Mouse (Mus musculus): ENCODE data around the gene Rdm1.
A peak's percentile ranks its signal among the peaks of the same experiment; 100 is the strongest.

Rdm1 gene

GRCm38 (mm10) chr11:101658751-101659558 lies 32.0 kb downstream of the Rdm1 start:
- H3K27me3 ChIP-seq (ENCODE audit: control insufficient read depth, insufficient read depth, low read length, poor library complexity, severe bottlenecking), result no peaks in the 10 kb centered on the region
- peak; percentile 92 for DNase-seq (ENCODE audit: low read depth, low spot score)
- no peaks in the 10 kb centered on the region for H3K36me3 ChIP-seq (ENCODE audit: control insufficient read depth, insufficient read depth, low read length, poor library complexity, severe bottlenecking)

GRCm38 (mm10) chr11:101661191-101661590 lies 34.2 kb downstream of the Rdm1 start:
- Histone ChIP-seq H3K27me3 (ENCODE audit: control insufficient read depth, insufficient read depth, low read length, poor library complexity, severe bottlenecking) (no peaks in the 10 kb centered on the region), H3K36me3 (ENCODE audit: control insufficient read depth, insufficient read depth, low read length, poor library complexity, severe bottlenecking) (no peaks in the 10 kb centered on the region)
- DNase-seq (ENCODE audit: low read depth, low spot score), result no peak

GRCm38 (mm10) chr11:101661786-101662185 lies 34.8 kb downstream of the Rdm1 start:
- Histone ChIP-seq H3K36me3 (ENCODE audit: control insufficient read depth, insufficient read depth, low read length, poor library complexity, severe bottlenecking) (no peaks in the 10 kb centered on the region), H3K27me3 (ENCODE audit: control insufficient read depth, insufficient read depth, low read length, poor library complexity, severe bottlenecking) (no peaks in the 10 kb centered on the region)
- DNase-seq (ENCODE audit: low read depth, low spot score), result no peak

- H3K36me3 ChIP-seq (ENCODE audit: control insufficient read depth, insufficient read depth, low read length, poor library complexity, severe bottlenecking), result no peaks in the 10 kb centered on the region
- no peak for DNase-seq (ENCODE audit: low read depth, low spot score)
- H3K27me3 ChIP-seq (ENCODE audit: control insufficient read depth, insufficient read depth, low read length, poor library complexity, severe bottlenecking), result no peaks in the 10 kb centered on the region
These were observed 36.4 kb downstream of the Rdm1 start for GRCm38 (mm10) chr11:101663229-101664027.

GRCm38 (mm10) chr11:101664825-101665635 lies 38.0 kb downstream of the Rdm1 start, which contains the start of gene Arl4d:
Arl4d (plus strand) TSS chr11:101665541.
- Histone ChIP-seq H3K36me3 (ENCODE audit: control insufficient read depth, insufficient read depth, low read length, poor library complexity, severe bottlenecking) (no peaks in the 10 kb centered on the region), H3K27me3 (ENCODE audit: control insufficient read depth, insufficient read depth, low read length, poor library complexity, severe bottlenecking) (no peaks in the 10 kb centered on the region)
- peak; percentile 95 for DNase-seq (ENCODE audit: low read depth, low spot score)

- H3K27me3 ChIP-seq (ENCODE audit: control insufficient read depth, insufficient read depth, low read length, poor library complexity, severe bottlenecking), result no peaks in the 10 kb centered on the region
- no peak for DNase-seq (ENCODE audit: low read depth, low spot score)
- no peaks in the 10 kb centered on the region for H3K36me3 ChIP-seq (ENCODE audit: control insufficient read depth, insufficient read depth, low read length, poor library complexity, severe bottlenecking)
These were observed 38.6 kb downstream of the Rdm1 start for GRCm38 (mm10) chr11:101665636-101665992.

GRCm38 (mm10) chr11:101666626-101667345 lies 39.8 kb downstream of the Rdm1 start:
- no peak for DNase-seq (ENCODE audit: low read depth, low spot score)
- H3K36me3 ChIP-seq (ENCODE audit: control insufficient read depth, insufficient read depth, low read length, poor library complexity, severe bottlenecking), result no peaks in the 10 kb centered on the region
- no peaks in the 10 kb centered on the region for H3K27me3 ChIP-seq (ENCODE audit: control insufficient read depth, insufficient read depth, low read length, poor library complexity, severe bottlenecking)

- Histone ChIP-seq H3K36me3 (ENCODE audit: control insufficient read depth, insufficient read depth, low read length, poor library complexity, severe bottlenecking) (no peaks in the 10 kb centered on the region), H3K27me3 (ENCODE audit: control insufficient read depth, insufficient read depth, low read length, poor library complexity, severe bottlenecking) (no peaks in the 10 kb centered on the region)
- no peak for DNase-seq (ENCODE audit: low read depth, low spot score)
These were observed 41.0 kb downstream of the Rdm1 start for GRCm38 (mm10) chr11:101667871-101668532.

- no peaks in the 10 kb centered on the region for H3K27me3 ChIP-seq (ENCODE audit: control insufficient read depth, insufficient read depth, low read length, poor library complexity, severe bottlenecking)
- DNase-seq (ENCODE audit: low read depth, low spot score), result no peak
- H3K36me3 ChIP-seq (ENCODE audit: control insufficient read depth, insufficient read depth, low read length, poor library complexity, severe bottlenecking), result no peaks in the 10 kb centered on the region
These were observed 41.7 kb downstream of the Rdm1 start for GRCm38 (mm10) chr11:101668546-101669261.

GRCm38 (mm10) chr11:101670334-101670733 lies 43.3 kb downstream of the Rdm1 start:
- Histone ChIP-seq H3K27me3 (ENCODE audit: control insufficient read depth, insufficient read depth, low read length, poor library complexity, severe bottlenecking) (no peaks in the 10 kb centered on the region), H3K36me3 (ENCODE audit: control insufficient read depth, insufficient read depth, low read length, poor library complexity, severe bottlenecking) (no peaks in the 10 kb centered on the region)
- no peak for DNase-seq (ENCODE audit: low read depth, low spot score)

- Histone ChIP-seq H3K27me3 (ENCODE audit: control insufficient read depth, insufficient read depth, low read length, poor library complexity, severe bottlenecking) (no peaks in the 10 kb centered on the region), H3K36me3 (ENCODE audit: control insufficient read depth, insufficient read depth, low read length, poor library complexity, severe bottlenecking) (no peaks in the 10 kb centered on the region)
- DNase-seq (ENCODE audit: low read depth, low spot score), result no peak
These were observed 44.3 kb downstream of the Rdm1 start for GRCm38 (mm10) chr11:101671255-101671654.

GRCm38 (mm10) chr11:101673010-101673642 lies 46.1 kb downstream of the Rdm1 start:
- H3K27me3 ChIP-seq (ENCODE audit: control insufficient read depth, insufficient read depth, low read length, poor library complexity, severe bottlenecking), result no peaks in the 10 kb centered on the region
- H3K36me3 ChIP-seq (ENCODE audit: control insufficient read depth, insufficient read depth, low read length, poor library complexity, severe bottlenecking), result no peaks in the 10 kb centered on the region
- DNase-seq (ENCODE audit: low read depth, low spot score), result no peak

- no peak for DNase-seq (ENCODE audit: low read depth, low spot score)
- Histone ChIP-seq H3K36me3 (ENCODE audit: control insufficient read depth, insufficient read depth, low read length, poor library complexity, severe bottlenecking) (no peaks in the 10 kb centered on the region), H3K27me3 (ENCODE audit: control insufficient read depth, insufficient read depth, low read length, poor library complexity, severe bottlenecking) (no peaks in the 10 kb centered on the region)
These were observed 47.1 kb downstream of the Rdm1 start for GRCm38 (mm10) chr11:101674106-101674505.
